Mouse (Mus musculus) megakaryocyte-erythroid progenitor cell, adult 5-6 weeks (primary cell): ENCODE results near the gene Cers1. TPM values are rescaled to one million over a fixed set of nuclear protein-coding genes. Genes with fewer than 3 reads are reported as not detected.
A peak's percentile ranks its signal among the peaks of the same experiment; 100 is the strongest.

ENCODE experiments used
- ATAC-seq: replicated peaks from 2 replicates; pipeline ENCODE4 v1.8.0; 2016; ENCODE audit warnings: mild to moderate bottlenecking, inconsistent platforms; ENCODE audit not compliant: severe bottlenecking, poor library complexity, low FRiP score, low TSS enrichment
- total RNA-seq, 2 experiments: library from RNA; stranded (forward) in 1 of 2; stranded (reverse) in 1 of 2; fragments of 200-1000, 215-1000 nt in 1 of 2; fragments of >200 nt in 1 of 2; fragmentation: Nextera tagmentation in 1 of 2; gene quantifications; 2 replicates each; pipeline ENCODE4 v1.2.3; 2014 to 2017

The Cers1 gene
- total RNA-seq, 2 experiments from 2014 or later: not detected

- peak; percentile 66 for ATAC-seq
These were observed 6.3 kb upstream of the Cers1 start for GRCm38 (mm10) chr8:70309311-70309710.

GRCm38 (mm10) chr8:70313399-70313798 lies 2.2 kb upstream of the Cers1 start:
- ATAC-seq: no peak

GRCm38 (mm10) chr8:70316511-70317504 lies 1.2 kb downstream of the Cers1 start:
- no peak; the same call in 1 of the 2 replicates for ATAC-seq

GRCm38 (mm10) chr8:70317872-70318271 lies 2.3 kb downstream of the Cers1 start:
- ATAC-seq: no peak

GRCm38 (mm10) chr8:70323716-70324115 lies 8.1 kb downstream of the Cers1 start:
- ATAC-seq: no peak

- peak; percentile 62 for ATAC-seq
These were observed 11.9 kb downstream of the Cers1 start for GRCm38 (mm10) chr8:70327512-70327911.

- no peak for ATAC-seq
These were observed 13.7 kb downstream of the Cers1 start, which contains the start of gene Gdf1 for GRCm38 (mm10) chr8:70329124-70329834. Gene Gdf1, plus strand, starts transcription at chr8:70329817.

- no peak for ATAC-seq
These were observed 14.5 kb downstream of the Cers1 start for GRCm38 (mm10) chr8:70329835-70330740.

GRCm38 (mm10) chr8:70330741-70331364 lies 15.3 kb downstream of the Cers1 start:
- ATAC-seq: peak; percentile 36; the same call in 1 of the 2 replicates

- no peak for ATAC-seq
These were observed 16.0 kb downstream of the Cers1 start for GRCm38 (mm10) chr8:70331526-70331925.

GRCm38 (mm10) chr8:70332070-70332877 lies 16.7 kb downstream of the Cers1 start:
- ATAC-seq: no peak

GRCm38 (mm10) chr8:70332878-70333202 lies 17.3 kb downstream of the Cers1 start:
- ATAC-seq: no peak

- no peak for ATAC-seq
These were observed 23.4 kb downstream of the Cers1 start for GRCm38 (mm10) chr8:70338931-70339330.

GRCm38 (mm10) chr8:70340659-70341058 lies 25.1 kb downstream of the Cers1 start:
- no peak for ATAC-seq

- no peak for ATAC-seq
These were observed 26.4 kb downstream of the Cers1 start for GRCm38 (mm10) chr8:70342007-70342406.

- no peak for ATAC-seq
These were observed 27.5 kb downstream of the Cers1 start for GRCm38 (mm10) chr8:70343076-70343475.

GRCm38 (mm10) chr8:70343696-70344095 lies 28.1 kb downstream of the Cers1 start:
- ATAC-seq: 0 out of 2 replicates have a peak, but pooled peaks have one; percentile 33

- ATAC-seq: no peak
These were observed 28.7 kb downstream of the Cers1 start for GRCm38 (mm10) chr8:70344279-70344678.
